Mouse (Mus musculus): ENCODE measurements at regions not wholly inside any gene's neighbourhood (a gene's known extent, or its start where the extent isn't known, plus 50 kb on each side); places are given as distances from the start of the nearest gene placed in this dataset.

GRCm38 (mm10) chr10:98805013-98805412 lies 109.2 kb upstream of the Atp2b1 start:
- no peak overlapping the region for H3K27ac ChIP-seq (replicated peaks)
- H3K27me3 ChIP-seq (replicated peaks; ENCODE audit: low read depth, poor library complexity, severe bottlenecking): no peaks in the 10 kb centered on the region
- no peak overlapping the region for H3K4me3 ChIP-seq
- H3K9me3 ChIP-seq: no peaks in the 10 kb centered on the region
- H3K36me3 ChIP-seq (replicated peaks): no peaks in the 10 kb centered on the region
- DNase-seq (ENCODE audit: low spot score): no peak
- H3K4me1 ChIP-seq: peaks cover 33% of the 10 kb centered on the region
- 90% methylated on average over 1 of the region's 1 CpGs for WGBS

- Histone ChIP-seq H3K9me3 (no peaks in the 10 kb centered on the region), H3K4me1 (peaks cover 20% of the 10 kb centered on the region), H3K27me3 (replicated peaks; ENCODE audit: low read depth, poor library complexity, severe bottlenecking) (no peaks in the 10 kb centered on the region), H3K36me3 (replicated peaks) (no peaks in the 10 kb centered on the region), H3K4me3 (peak overlapping the region; percentile 23; the same call in 1 of the 2 replicates), H3K27ac (replicated peaks) (peak overlapping the region; percentile 72)
- peak; percentile 58 for DNase-seq (ENCODE audit: low spot score)
- 58% methylated on average over 19 of the region's 19 CpGs for WGBS
These were observed 107.2 kb upstream of the Atp2b1 start for GRCm38 (mm10) chr10:98806798-98807535.

GRCm38 (mm10) chr10:98808644-98809043 lies 105.6 kb upstream of the Atp2b1 start:
- Histone ChIP-seq H3K9me3 (no peaks in the 10 kb centered on the region), H3K36me3 (replicated peaks) (no peaks in the 10 kb centered on the region), H3K27ac (replicated peaks) (no peak overlapping the region), H3K27me3 (replicated peaks; ENCODE audit: low read depth, poor library complexity, severe bottlenecking) (no peaks in the 10 kb centered on the region), H3K4me1 (peaks cover 18% of the 10 kb centered on the region), H3K4me3 (no peak overlapping the region)
- 75% methylated on average over 4 of the region's 4 CpGs for WGBS
- DNase-seq (ENCODE audit: low spot score): no peak

- no peak for DNase-seq (ENCODE audit: low spot score)
- 94% methylated on average over 5 of the region's 5 CpGs for WGBS
- Histone ChIP-seq H3K36me3 (replicated peaks) (no peaks in the 10 kb centered on the region), H3K4me1 (peaks cover 4% of the 10 kb centered on the region; the same call in 1 of the 2 replicates), H3K27ac (replicated peaks) (no peak overlapping the region), H3K4me3 (no peak overlapping the region), H3K27me3 (replicated peaks; ENCODE audit: low read depth, poor library complexity, severe bottlenecking) (no peaks in the 10 kb centered on the region), H3K9me3 (no peaks in the 10 kb centered on the region)
These were observed 85.2 kb upstream of the Atp2b1 start for GRCm38 (mm10) chr10:98829051-98829450.

- Histone ChIP-seq H3K4me3 (no peak overlapping the region), H3K9me3 (no peaks in the 10 kb centered on the region), H3K36me3 (replicated peaks) (no peaks in the 10 kb centered on the region), H3K27me3 (replicated peaks; ENCODE audit: low read depth, poor library complexity, severe bottlenecking) (no peaks in the 10 kb centered on the region), H3K27ac (replicated peaks) (no peak overlapping the region), H3K4me1 (no peaks in the 10 kb centered on the region)
- DNase-seq (ENCODE audit: low spot score): no peak
- 86% methylated on average over 7 of the region's 7 CpGs for WGBS
These were observed 82.7 kb upstream of the Atp2b1 start for GRCm38 (mm10) chr10:98831488-98831887.

- no peaks in the 10 kb centered on the region for H3K36me3 ChIP-seq (replicated peaks)
- WGBS: 82% methylated on average over 16 of the region's 16 CpGs
- no peak for DNase-seq (ENCODE audit: low spot score)
These were observed 76.7 kb upstream of the Atp2b1 start for GRCm38 (mm10) chr10:98837289-98838181.

GRCm38 (mm10) chr10:98838926-98839679 lies 75.1 kb upstream of the Atp2b1 start:
- Histone ChIP-seq H3K4me1 (no peaks in the 10 kb centered on the region), H3K27ac (replicated peaks) (no peak overlapping the region), H3K9me3 (peaks cover 16% of the 10 kb centered on the region), H3K36me3 (replicated peaks) (no peaks in the 10 kb centered on the region), H3K4me3 (no peak overlapping the region), H3K27me3 (replicated peaks; ENCODE audit: low read depth, poor library complexity, severe bottlenecking) (no peaks in the 10 kb centered on the region)
- no peak for DNase-seq (ENCODE audit: low spot score)
- 94% methylated on average over 8 of the region's 8 CpGs for WGBS

More at GRCm38 (mm10) chr10:98837289-98838181, 76.7 kb upstream of the Atp2b1 start:
- H3K4me1 ChIP-seq: no peaks in the 10 kb centered on the region
- no peaks in the 10 kb centered on the region for H3K27me3 ChIP-seq (replicated peaks; ENCODE audit: low read depth, poor library complexity, severe bottlenecking)
- no peak overlapping the region for H3K27ac ChIP-seq (replicated peaks)
- 0 out of 2 replicates have a peak, but pooled peaks cover 1% of the 10 kb centered on the region for H3K9me3 ChIP-seq
- no peak overlapping the region for H3K4me3 ChIP-seq

- H3K4me1 ChIP-seq: no peaks in the 10 kb centered on the region
- no peak overlapping the region for H3K4me3 ChIP-seq
- no peaks in the 10 kb centered on the region for H3K27me3 ChIP-seq (replicated peaks; ENCODE audit: low read depth, poor library complexity, severe bottlenecking)
- 95% methylated on average over 11 of the region's 11 CpGs for WGBS
- no peak overlapping the region for H3K27ac ChIP-seq (replicated peaks)
- no peak for DNase-seq (ENCODE audit: low spot score)
- peaks cover 25% of the 10 kb centered on the region for H3K9me3 ChIP-seq
- no peaks in the 10 kb centered on the region for H3K36me3 ChIP-seq (replicated peaks)
These were observed 74.2 kb upstream of the Atp2b1 start for GRCm38 (mm10) chr10:98839963-98840362.

GRCm38 (mm10) chr10:98840411-98840810 lies 73.8 kb upstream of the Atp2b1 start:
- Histone ChIP-seq H3K27me3 (replicated peaks; ENCODE audit: low read depth, poor library complexity, severe bottlenecking) (no peaks in the 10 kb centered on the region), H3K36me3 (replicated peaks) (no peaks in the 10 kb centered on the region), H3K27ac (replicated peaks) (no peak overlapping the region), H3K9me3 (peaks cover 25% of the 10 kb centered on the region), H3K4me1 (no peaks in the 10 kb centered on the region), H3K4me3 (no peak overlapping the region)
- no peak for DNase-seq (ENCODE audit: low spot score)
- WGBS: 84% methylated on average over 8 of the region's 8 CpGs

- Histone ChIP-seq H3K4me3 (no peak overlapping the region), H3K4me1 (no peaks in the 10 kb centered on the region), H3K36me3 (replicated peaks) (no peaks in the 10 kb centered on the region), H3K27me3 (replicated peaks; ENCODE audit: low read depth, poor library complexity, severe bottlenecking) (no peaks in the 10 kb centered on the region), H3K9me3 (peaks cover 25% of the 10 kb centered on the region), H3K27ac (replicated peaks) (no peak overlapping the region)
- DNase-seq (ENCODE audit: low spot score): no peak
- WGBS: 86% methylated on average over 13 of the region's 13 CpGs
These were observed 73.0 kb upstream of the Atp2b1 start for GRCm38 (mm10) chr10:98840957-98841831.

- Histone ChIP-seq H3K27me3 (replicated peaks; ENCODE audit: low read depth, poor library complexity, severe bottlenecking) (no peaks in the 10 kb centered on the region), H3K9me3 (peaks cover 25% of the 10 kb centered on the region), H3K36me3 (replicated peaks) (no peaks in the 10 kb centered on the region), H3K4me3 (no peak overlapping the region), H3K4me1 (no peaks in the 10 kb centered on the region), H3K27ac (replicated peaks) (no peak overlapping the region)
- DNase-seq (ENCODE audit: low spot score): no peak
- WGBS: 85% methylated on average over 3 of the region's 3 CpGs
These were observed 72.3 kb upstream of the Atp2b1 start for GRCm38 (mm10) chr10:98841860-98842259.

Data from embryonic facial prominence, embryonic 10.5 days (tissue).